Mouse (Mus musculus): ENCODE measurements at regions not wholly inside any gene's neighbourhood (a gene's known extent, or its start where the extent isn't known, plus 50 kb on each side); places are given as distances from the start of the nearest gene placed in this dataset.

GRCm38 (mm10) chr2:148535562-148536180 is 92.3 kb upstream of the Cd93 start:
- peaks cover 0 to 5% of the 10 kb centered on the region in 2 experiments; a peak in 1 of 4 replicates for H3K4me1 ChIP-seq (replicated peaks; ENCODE audit: control insufficient read depth in 2 of 2, insufficient read depth in 2 of 2, low read length in 1 of 2)
- H3K4me3 ChIP-seq (ENCODE audit: insufficient read depth in 1 of 2, low read depth in 2 of 2, low read length in 2 of 2), result no peak overlapping the region
- 55% methylated on average over 5 of the region's 5 CpGs for WGBS (ENCODE audit: insufficient replicate concordance)
- TF ChIP-seq CTCF (IDR thresholded peaks at IDR 0.05; ENCODE audit: low read depth) (peak; percentile 56), EP300 (IDR thresholded peaks at IDR 0.05; ENCODE audit: low read depth) (no peak)
- H3K9ac ChIP-seq (replicated peaks), result no peak overlapping the region
- DNase-seq (ENCODE audit: low read depth in 3 of 3, low spot score in 3 of 3) (no peak), ATAC-seq (ENCODE audit: insufficient read depth) (no peak)
- H3K4me2 ChIP-seq (ENCODE audit: low read depth), result no peak overlapping the region
- no peak overlapping the region for H3K27ac ChIP-seq
- H3K9me3 ChIP-seq (ENCODE audit: control insufficient read depth, low read length), result no peaks in the 10 kb centered on the region
- H3K36me3 ChIP-seq (replicated peaks; ENCODE audit: control insufficient read depth, insufficient read depth, low read depth), result no peaks in the 10 kb centered on the region
- H3K27me3 ChIP-seq (ENCODE audit: control insufficient read depth, insufficient read depth, low read length), result no peaks in the 10 kb centered on the region

GRCm38 (mm10) chr2:148532051-148532450 is 88.7 kb upstream of the Cd93 start:
- TF ChIP-seq EP300 (IDR thresholded peaks at IDR 0.05; ENCODE audit: low read depth) (no peak), CTCF (IDR thresholded peaks at IDR 0.05; ENCODE audit: low read depth) (no peak)
- no peak overlapping the region for H3K27ac ChIP-seq
- DNase-seq (ENCODE audit: low read depth in 3 of 3, low spot score in 3 of 3) (no peak), ATAC-seq (ENCODE audit: insufficient read depth) (no peak)
- WGBS (ENCODE audit: insufficient replicate concordance), result 29% methylated on average over 4 of the region's 4 CpGs
- peaks cover 0 to 7% of the 10 kb centered on the region in 2 experiments; a peak in 1 of 4 replicates for H3K4me1 ChIP-seq (replicated peaks; ENCODE audit: control insufficient read depth in 2 of 2, insufficient read depth in 2 of 2, low read length in 1 of 2)
- no peaks in the 10 kb centered on the region for H3K9me3 ChIP-seq (ENCODE audit: control insufficient read depth, low read length)
- no peaks in the 10 kb centered on the region for H3K27me3 ChIP-seq (ENCODE audit: control insufficient read depth, insufficient read depth, low read length)
- H3K4me3 ChIP-seq (ENCODE audit: insufficient read depth in 1 of 2, low read depth in 2 of 2, low read length in 2 of 2), result no peak overlapping the region
- no peak overlapping the region for H3K4me2 ChIP-seq (ENCODE audit: low read depth)
- H3K9ac ChIP-seq (replicated peaks), result no peak overlapping the region
- H3K36me3 ChIP-seq (replicated peaks; ENCODE audit: control insufficient read depth, insufficient read depth, low read depth), result no peaks in the 10 kb centered on the region

- 34% methylated on average over 4 of the region's 4 CpGs for WGBS (ENCODE audit: insufficient replicate concordance)
- Histone ChIP-seq H3K4me1 (replicated peaks; ENCODE audit: control insufficient read depth in 2 of 2, insufficient read depth in 2 of 2, low read length in 1 of 2) (peaks cover 0 to 7% of the 10 kb centered on the region in 2 experiments; a peak in 1 of 4 replicates), H3K36me3 (replicated peaks; ENCODE audit: control insufficient read depth, insufficient read depth, low read depth) (no peaks in the 10 kb centered on the region), H3K27me3 (ENCODE audit: control insufficient read depth, insufficient read depth, low read length) (no peaks in the 10 kb centered on the region), H3K9ac (replicated peaks) (no peak overlapping the region), H3K4me3 (ENCODE audit: insufficient read depth in 1 of 2, low read depth in 2 of 2, low read length in 2 of 2) (no peak overlapping the region), H3K27ac (no peak overlapping the region), H3K9me3 (ENCODE audit: control insufficient read depth, low read length) (no peaks in the 10 kb centered on the region), H3K4me2 (ENCODE audit: low read depth) (no peak overlapping the region)
- TF ChIP-seq EP300 (IDR thresholded peaks at IDR 0.05; ENCODE audit: low read depth) (no peak), CTCF (IDR thresholded peaks at IDR 0.05; ENCODE audit: low read depth) (no peak)
- ATAC-seq (ENCODE audit: insufficient read depth) (no peak), DNase-seq (ENCODE audit: low read depth in 3 of 3, low spot score in 3 of 3) (no peak)
Measured at GRCm38 (mm10) chr2:148530546-148530945, 87.2 kb upstream of the Cd93 start.

GRCm38 (mm10) chr2:148529900-148530299 is 86.5 kb upstream of the Cd93 start:
- WGBS (ENCODE audit: insufficient replicate concordance), result 46% methylated on average over 2 of the region's 2 CpGs
- Histone ChIP-seq H3K4me2 (ENCODE audit: low read depth) (no peak overlapping the region), H3K36me3 (replicated peaks; ENCODE audit: control insufficient read depth, insufficient read depth, low read depth) (no peaks in the 10 kb centered on the region), H3K9ac (replicated peaks) (no peak overlapping the region), H3K27ac (no peak overlapping the region), H3K9me3 (ENCODE audit: control insufficient read depth, low read length) (no peaks in the 10 kb centered on the region), H3K4me3 (ENCODE audit: insufficient read depth in 1 of 2, low read depth in 2 of 2, low read length in 2 of 2) (no peak overlapping the region), H3K27me3 (ENCODE audit: control insufficient read depth, insufficient read depth, low read length) (no peaks in the 10 kb centered on the region), H3K4me1 (replicated peaks; ENCODE audit: control insufficient read depth in 2 of 2, insufficient read depth in 2 of 2, low read length in 1 of 2) (peaks cover 0 to 7% of the 10 kb centered on the region in 2 experiments; a peak in 1 of 4 replicates)
- no peak for ATAC-seq (ENCODE audit: insufficient read depth)
- TF ChIP-seq CTCF (IDR thresholded peaks at IDR 0.05; ENCODE audit: low read depth) (no peak), EP300 (IDR thresholded peaks at IDR 0.05; ENCODE audit: low read depth) (no peak)
- no peak for DNase-seq (ENCODE audit: low read depth in 3 of 3, low spot score in 3 of 3)

- Histone ChIP-seq H3K36me3 (replicated peaks; ENCODE audit: control insufficient read depth, insufficient read depth, low read depth) (no peaks in the 10 kb centered on the region), H3K27ac (no peak overlapping the region), H3K9ac (replicated peaks) (no peak overlapping the region), H3K9me3 (ENCODE audit: control insufficient read depth, low read length) (no peaks in the 10 kb centered on the region), H3K4me3 (ENCODE audit: insufficient read depth in 1 of 2, low read depth in 2 of 2, low read length in 2 of 2) (no peak overlapping the region), H3K27me3 (ENCODE audit: control insufficient read depth, insufficient read depth, low read length) (no peaks in the 10 kb centered on the region), H3K4me1 (replicated peaks; ENCODE audit: control insufficient read depth in 2 of 2, insufficient read depth in 2 of 2, low read length in 1 of 2) (peaks cover 0 to 7% of the 10 kb centered on the region in 2 experiments; a peak in 1 of 4 replicates), H3K4me2 (ENCODE audit: low read depth) (no peak overlapping the region)
- 12% methylated on average over 5 of the region's 5 CpGs for WGBS (ENCODE audit: insufficient replicate concordance)
- TF ChIP-seq CTCF (IDR thresholded peaks at IDR 0.05; ENCODE audit: low read depth) (no peak), EP300 (IDR thresholded peaks at IDR 0.05; ENCODE audit: low read depth) (no peak)
- DNase-seq (ENCODE audit: low read depth in 3 of 3, low spot score in 3 of 3) (no peak), ATAC-seq (ENCODE audit: insufficient read depth) (peak; percentile 13; the same call in 1 of the 2 replicates)
Measured at GRCm38 (mm10) chr2:148527755-148528154, 84.4 kb upstream of the Cd93 start.
